In the genomic region with DNA sequence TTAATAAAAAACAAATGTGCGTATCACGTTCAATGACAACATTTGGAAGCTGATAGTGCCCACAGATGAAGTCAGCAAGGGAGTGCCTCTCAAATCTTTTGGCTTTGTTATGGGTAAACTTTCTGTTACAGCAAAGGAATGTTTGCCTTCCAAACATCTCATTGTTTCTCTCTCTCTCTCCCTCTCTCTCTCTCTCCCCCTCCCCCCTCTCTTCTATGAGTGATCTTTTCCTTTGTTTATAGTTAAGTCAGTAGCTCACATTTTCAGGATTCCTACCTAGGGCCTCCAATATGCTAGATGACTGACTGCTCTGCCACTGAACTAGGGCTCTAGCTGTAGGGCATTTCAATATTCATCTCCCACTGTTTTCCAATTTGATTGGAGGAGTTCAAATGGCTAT, we compare ENCODE assay signal across 25 mouse cellular contexts. TPM values are rescaled to one million over a fixed set of nuclear protein-coding genes. Genes with fewer than 3 reads are reported as not detected.
DNase-seq lines count a peak whose midpoint lies in the region; TF ChIP-seq lines count a peak whose summit lies in the region.
"Had no signal": no experiment of that assay in that cellular context is flagged by ENCODE, and none has a peak within 500 bp of the region (broad histone marks: within the 10 kb centered on the region; RNA-seq: fewer than 3 reads in every experiment).

No protein-coding gene starts in this region.

- 0 out of 2 replicates have a peak overlapping the region, but pooled peaks have one; percentile 31 for H3K27ac ChIP-seq in gastrocnemius, adult 2 months
- H3K27ac ChIP-seq: embryonic facial prominence, embryonic 15.5 days; hindbrain, embryonic 12.5 days; hindbrain, embryonic 15.5 days had no signal

- intact Hi-C loops in gastrocnemius, adult 2 months (cut with DNase I): no loop called here

- DNase-seq in gastrocnemius, adult 2 months: no peak
- no peak for DNase-seq in gastrocnemius, postnatal 10 days
- DNase-seq in Muller cell, postnatal 12 days (ENCODE audit: inconsistent ontology term): peak; percentile 71
- DNase-seq in ZHBTc4 (ENCODE audit: low read depth, low spot score): peak; percentile 31
- DNase-seq in MN1 (ENCODE audit: low spot score): no peak
- no peak for DNase-seq in heart, adult 11 months
- DNase-seq: adrenal gland, postnatal 25 days; cerebellum, adult 11-12 months; cerebellum, adult 8-10 months; cerebellum, postnatal 10 days; cerebellum, postnatal 36 days; embryo, embryonic 11 days; forebrain, postnatal 0 days; gastrocnemius, postnatal 36 days; kidney, adult 2 months had no signal

- TF ChIP-seq CTCF in gastrocnemius, adult 2 months (IDR thresholded peaks at IDR 0.05): no peak

- H3K4me3 ChIP-seq in gastrocnemius, adult 2 months: no peak overlapping the region
- H3K4me3 ChIP-seq: embryonic facial prominence, embryonic 15.5 days; hindbrain, embryonic 12.5 days; hindbrain, embryonic 15.5 days had no signal

RNA-seq across cellular contexts. Expression of gene Tas2r126, which starts 10.2 kb away (rescaled TPM):
- total RNA-seq in gastrocnemius, adult 2 months (2021): under 1 TPM in 1 of 2 experiments, not detected in 1; 0.28 TPM
- not detected for total RNA-seq in gastrocnemius, postnatal 10 days (2021)
- total RNA-seq: ES-E14; forebrain, postnatal 0 days; gastrocnemius, adult 8-10 months; gastrocnemius, postnatal 36 days; granulocyte monocyte progenitor cell, adult 5-6 weeks; heart, adult 8-10 months; heart, postnatal 25 days; hematopoietic stem cell, adult 5-6 weeks had no signal

RNA-seq across cellular contexts. Expression of gene Olfr458, which starts 20.5 kb away (rescaled TPM):
- total RNA-seq in gastrocnemius, adult 2 months (2021): not detected
- total RNA-seq in gastrocnemius, postnatal 10 days (2021): not detected
- total RNA-seq: adrenal gland, adult 2 months; adrenal gland, postnatal 25 days; ES-E14; forebrain, postnatal 0 days; gastrocnemius, adult 8-10 months; gastrocnemius, postnatal 36 days; granulocyte monocyte progenitor cell, adult 5-6 weeks; heart, adult 8-10 months; heart, postnatal 25 days; hematopoietic stem cell, adult 5-6 weeks had no signal

RNA-seq across cellular contexts. Expression of gene Olfr457, which starts 31.6 kb away (rescaled TPM):
- total RNA-seq in gastrocnemius, adult 2 months (2021): not detected
- not detected for total RNA-seq in gastrocnemius, postnatal 10 days (2021)
- total RNA-seq: adrenal gland, adult 2 months; adrenal gland, postnatal 25 days; ES-E14; forebrain, postnatal 0 days; gastrocnemius, adult 8-10 months; gastrocnemius, postnatal 36 days; granulocyte monocyte progenitor cell, adult 5-6 weeks; heart, adult 8-10 months; heart, postnatal 25 days; hematopoietic stem cell, adult 5-6 weeks had no signal

RNA-seq across cellular contexts. Expression of gene Tas2r135, which starts 39.3 kb away (rescaled TPM):
- total RNA-seq in gastrocnemius, adult 2 months (2021): not detected
- not detected for total RNA-seq in gastrocnemius, postnatal 10 days (2021)
- total RNA-seq: ES-E14; forebrain, postnatal 0 days; gastrocnemius, adult 8-10 months; granulocyte monocyte progenitor cell, adult 5-6 weeks; heart, postnatal 25 days; hematopoietic stem cell, adult 5-6 weeks had no signal

RNA-seq across cellular contexts. Expression of gene Olfr456, which starts 42.5 kb away (rescaled TPM):
- total RNA-seq in gastrocnemius, adult 2 months (2021): not detected
- total RNA-seq in gastrocnemius, postnatal 10 days (2021): not detected
- total RNA-seq: adrenal gland, adult 2 months; adrenal gland, postnatal 25 days; ES-E14; forebrain, postnatal 0 days; gastrocnemius, adult 8-10 months; gastrocnemius, postnatal 36 days; granulocyte monocyte progenitor cell, adult 5-6 weeks; heart, adult 8-10 months; heart, postnatal 25 days; hematopoietic stem cell, adult 5-6 weeks had no signal

Comparison
In these comparisons a context has a peak if more than half of its experiments do, and no peak if none do; other contexts are left out.
1. DNase-seq: peak in Muller cell, postnatal 12 days (single experiment) and ZHBTc4 (single experiment); none in gastrocnemius, adult 2 months (single experiment), gastrocnemius, postnatal 10 days (single experiment), MN1 (single experiment) and heart, adult 11 months (single experiment).